Mouse (Mus musculus): ENCODE data around the gene Clk2.

Gene Clk2

GRCm38 (mm10) chr3:89221167-89221566, 56.6 kb downstream of the Clk2 start:
- DNase-seq (ENCODE audit: low read depth, low spot score), result no peak

GRCm38 (mm10) chr3:89224796-89225195, 60.2 kb downstream of the Clk2 start:
- DNase-seq (ENCODE audit: low read depth, low spot score), result no peak

- DNase-seq (ENCODE audit: low read depth, low spot score), result peak; percentile 53
These were observed 60.8 kb downstream of the Clk2 start for GRCm38 (mm10) chr3:89225321-89225815.

- DNase-seq (ENCODE audit: low read depth, low spot score), result peak; percentile 92
These were observed 61.3 kb downstream of the Clk2 start for GRCm38 (mm10) chr3:89225918-89226317.

DNA sequence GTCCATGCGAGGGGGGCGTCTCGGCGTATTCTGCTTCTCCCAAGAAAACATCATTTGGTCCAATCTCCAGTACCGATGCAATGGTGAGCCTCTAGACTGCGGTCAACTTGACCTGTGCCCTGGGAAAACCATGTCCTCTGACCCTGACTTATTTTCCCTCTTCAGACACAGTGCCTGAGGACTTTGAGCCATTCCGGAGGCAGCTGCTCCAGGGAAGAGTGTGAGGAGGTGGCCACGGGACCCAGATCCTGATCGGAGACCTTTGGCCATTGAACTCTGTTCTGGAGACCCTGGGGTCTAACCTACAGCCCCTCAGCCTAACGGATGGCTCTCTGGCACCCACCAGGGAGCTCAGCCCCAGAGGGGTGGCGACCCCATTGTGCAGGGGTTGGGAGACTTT, 61.8 kb downstream of the Clk2 start:
- DNase-seq (ENCODE audit: low read depth, low spot score), result no peak
